Mouse (Mus musculus): ENCODE data around the gene Camta1.

- TF ChIP-seq CTCF (IDR thresholded peaks at IDR 0.05; ENCODE audit: low read depth, low read length) (peak; percentile 50), POLR2A (IDR thresholded peaks at IDR 0.05; ENCODE audit: extremely low read depth, insufficient read depth, low read length) (no peak)
These were observed 443.3 kb downstream of the Camta1 start for GRCm38 (mm10) chr4:151418344-151418875.

Data from liver, adult 2 months (tissue).